Mouse (Mus musculus): ENCODE measurements at regions not wholly inside any gene's neighbourhood (a gene's known extent, or its start where the extent isn't known, plus 50 kb on each side); places are given as distances from the start of the nearest gene placed in this dataset.

DNA sequence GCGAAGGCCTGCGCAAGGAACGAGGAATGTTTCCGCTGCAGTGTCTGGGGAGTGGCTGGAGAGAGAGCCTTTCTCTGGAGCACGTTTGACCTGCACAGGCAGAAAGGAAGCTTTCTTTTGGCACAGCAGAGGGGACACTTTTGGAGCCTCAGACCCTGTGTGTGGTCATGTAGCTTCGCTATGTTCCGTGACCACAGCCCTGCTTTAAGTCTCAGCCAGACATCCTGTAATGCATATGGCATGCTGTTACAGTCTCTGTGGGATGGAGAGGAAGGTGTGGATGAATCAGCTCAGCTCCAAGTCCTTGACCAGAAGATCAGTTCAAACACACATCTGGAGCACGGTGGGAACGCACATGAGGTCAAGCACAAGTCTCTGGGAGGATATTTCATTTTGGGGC lies 107.3 kb upstream of the Tnp1 start:
- no peak for DNase-seq (ENCODE audit: low read depth, low spot score)

GRCm38 (mm10) chr1:73118661-73119060 lies 103.0 kb upstream of the Tnp1 start:
- no peak for DNase-seq (ENCODE audit: low read depth, low spot score)

DNA sequence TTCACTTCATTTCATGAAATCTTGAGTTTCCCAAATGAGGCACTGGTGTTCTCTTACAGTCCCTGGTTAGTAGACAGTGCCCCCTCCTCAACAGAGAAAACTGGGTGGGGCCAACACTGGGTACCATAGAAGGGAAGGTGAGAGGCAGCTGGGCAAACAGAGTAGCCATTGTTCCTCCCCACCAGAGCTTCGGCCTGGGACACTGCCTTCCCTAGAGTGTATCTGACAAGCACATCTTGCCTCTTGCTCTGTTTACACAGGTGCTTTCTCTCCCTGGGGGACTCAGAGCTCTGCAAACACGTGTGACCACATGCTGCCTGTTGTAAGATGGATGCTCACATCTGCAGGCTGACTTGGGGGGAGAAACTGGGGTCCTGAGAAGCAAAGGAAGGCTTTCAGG lies 100.8 kb upstream of the Tnp1 start:
- no peak for DNase-seq (ENCODE audit: low read depth, low spot score)

- DNase-seq (ENCODE audit: low read depth, low spot score), result no peak
Observed at GRCm38 (mm10) chr1:73115854-73116253, 100.1 kb upstream of the Tnp1 start.

DNA sequence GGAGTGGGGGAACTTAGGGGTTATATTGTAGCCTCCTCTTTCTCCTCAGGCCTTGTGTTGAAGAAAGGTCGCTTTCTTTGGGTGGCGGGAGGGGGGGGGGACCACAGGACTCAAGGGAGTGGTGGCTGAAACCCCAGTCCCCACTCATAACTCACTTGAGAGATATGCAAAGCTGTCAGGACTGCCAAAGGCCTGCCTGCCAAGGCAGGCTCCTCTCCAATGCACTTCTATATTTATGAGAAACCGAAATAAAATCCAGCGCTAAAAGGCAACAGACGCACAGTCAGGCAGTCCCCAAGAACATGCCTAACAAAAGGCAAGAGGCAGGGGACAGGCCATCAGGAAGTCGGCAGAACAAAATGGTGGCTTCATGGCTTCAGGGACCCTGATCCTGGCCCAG lies 97.4 kb upstream of the Tnp1 start:
- no peak for DNase-seq (ENCODE audit: low read depth, low spot score)

DNA sequence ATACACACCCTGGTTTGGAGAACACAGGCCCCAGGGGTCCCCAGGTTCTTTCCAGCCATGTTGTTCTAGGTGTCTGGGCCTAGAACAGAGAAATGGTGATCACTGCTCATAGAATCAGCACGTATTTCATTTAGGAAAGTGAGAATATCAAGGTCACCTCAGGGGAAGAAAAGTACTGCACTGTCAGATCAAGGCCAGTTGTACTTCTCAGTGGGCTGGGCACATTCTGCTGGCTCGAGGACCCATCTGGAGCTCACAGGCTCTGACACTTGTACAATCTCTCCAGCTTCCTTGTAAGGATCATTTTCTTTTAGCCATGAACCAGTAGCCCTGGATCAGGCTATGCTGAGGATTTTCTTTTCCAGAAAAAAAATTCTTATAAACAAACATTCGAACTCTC lies 97.0 kb upstream of the Tnp1 start:
- no peak for DNase-seq (ENCODE audit: low read depth, low spot score)

DNA sequence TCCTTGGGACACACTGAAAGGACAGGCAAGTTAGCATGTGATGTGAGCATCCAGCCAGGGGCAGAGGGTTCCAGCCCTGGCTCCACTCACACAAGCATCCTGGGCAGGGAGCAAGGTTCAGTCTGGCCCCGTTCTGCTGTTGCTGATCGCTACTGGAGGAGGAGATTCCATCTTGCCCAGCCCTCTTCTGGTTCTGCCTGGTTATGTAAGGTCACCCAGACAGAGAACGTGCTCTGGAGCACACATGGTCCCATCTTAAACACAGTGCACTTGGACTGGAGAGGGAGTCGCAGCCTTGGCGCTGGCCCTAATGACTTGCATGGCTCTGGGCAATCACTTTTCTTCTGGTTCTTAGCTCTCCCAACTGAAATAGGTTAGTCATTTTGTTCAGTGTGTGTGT lies 96.2 kb upstream of the Tnp1 start:
- DNase-seq (ENCODE audit: low read depth, low spot score), result no peak

GRCm38 (mm10) chr1:73105856-73106463 lies 90.3 kb upstream of the Tnp1 start:
- no peak for DNase-seq (ENCODE audit: low read depth, low spot score)

DNA sequence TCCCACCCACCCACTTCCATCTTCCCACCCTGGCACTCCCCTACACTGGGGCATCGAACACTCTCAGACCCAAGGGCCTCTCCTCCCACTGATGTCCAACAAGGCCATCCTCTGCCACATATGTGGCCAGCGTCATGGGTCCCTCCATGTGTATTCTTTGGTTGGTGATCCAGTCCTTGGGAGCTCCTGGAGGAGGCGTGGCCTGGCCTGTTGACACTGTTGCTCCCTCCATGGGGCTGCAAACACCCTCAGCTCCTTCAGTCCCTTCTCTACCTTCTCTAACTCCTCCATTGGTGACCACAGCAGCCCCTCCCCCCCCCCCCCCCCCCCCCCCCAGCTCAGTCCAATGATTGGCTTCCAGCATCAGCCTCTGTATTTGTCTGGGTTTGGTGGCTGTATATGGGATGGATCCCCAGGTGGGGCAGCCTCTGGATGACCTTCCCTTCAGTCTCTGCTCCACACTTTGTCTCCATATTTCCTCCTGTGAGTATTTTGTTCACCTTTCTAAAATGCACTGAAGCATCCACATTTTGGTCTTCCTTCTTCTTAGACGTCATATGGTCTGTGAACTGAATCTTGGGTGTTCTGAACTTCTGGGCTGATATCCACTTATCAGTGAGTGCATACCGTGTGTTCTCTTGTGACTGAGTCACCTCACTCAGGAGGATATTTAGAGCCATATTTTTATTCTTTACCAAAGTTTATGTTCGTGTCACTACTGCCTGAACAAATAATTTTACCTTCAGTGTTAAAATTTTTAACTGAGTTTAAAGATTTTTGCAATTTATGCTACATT lies 82.1 kb upstream of the Tnp1 start:
- DNase-seq (ENCODE audit: low read depth, low spot score), result no peak

- DNase-seq (ENCODE audit: low read depth, low spot score), result no peak
Observed at GRCm38 (mm10) chr1:73089636-73090035, 73.9 kb upstream of the Tnp1 start.

DNA sequence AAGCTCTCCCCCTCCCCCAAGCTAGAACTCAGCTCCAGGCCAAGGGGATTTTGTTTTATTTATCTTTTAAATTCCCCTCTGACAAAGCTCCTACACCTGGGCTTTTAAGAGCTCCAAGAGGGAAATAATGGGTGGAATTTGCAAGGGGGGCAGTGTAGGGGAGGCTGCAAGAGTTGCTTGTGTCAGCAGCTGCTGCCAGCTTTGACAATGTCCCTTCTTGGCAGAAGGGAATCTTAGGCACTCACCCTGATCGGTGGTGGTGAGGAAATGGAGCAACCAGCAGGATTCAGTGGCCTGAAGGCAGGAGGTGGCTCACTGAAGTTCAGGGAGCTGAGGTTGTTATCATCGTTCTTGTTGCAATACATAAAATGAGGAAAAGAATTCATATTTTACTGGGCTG lies 72.8 kb upstream of the Tnp1 start:
- no peak for DNase-seq (ENCODE audit: low read depth, low spot score)

DNA sequence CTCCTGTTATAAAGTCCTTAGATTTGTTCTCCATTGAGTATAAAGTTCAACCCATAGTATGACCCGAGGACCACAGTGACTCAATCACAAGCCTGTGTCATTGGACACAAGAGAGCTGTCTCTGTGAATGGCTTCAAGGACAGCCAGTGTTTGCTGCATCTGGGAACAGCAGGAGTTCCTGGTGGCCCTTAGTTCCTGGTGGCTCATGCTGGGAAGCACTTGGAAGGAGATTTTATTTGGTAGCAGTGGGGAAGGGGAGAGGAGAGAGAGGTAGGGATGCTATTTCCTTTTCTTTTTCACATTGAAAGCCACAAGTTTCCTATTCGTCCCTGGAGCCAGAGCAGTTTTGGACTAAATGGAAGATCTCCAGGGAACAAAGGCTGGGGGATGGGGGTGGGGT lies 69.2 kb upstream of the Tnp1 start:
- DNase-seq (ENCODE audit: low read depth, low spot score), result no peak

DNA sequence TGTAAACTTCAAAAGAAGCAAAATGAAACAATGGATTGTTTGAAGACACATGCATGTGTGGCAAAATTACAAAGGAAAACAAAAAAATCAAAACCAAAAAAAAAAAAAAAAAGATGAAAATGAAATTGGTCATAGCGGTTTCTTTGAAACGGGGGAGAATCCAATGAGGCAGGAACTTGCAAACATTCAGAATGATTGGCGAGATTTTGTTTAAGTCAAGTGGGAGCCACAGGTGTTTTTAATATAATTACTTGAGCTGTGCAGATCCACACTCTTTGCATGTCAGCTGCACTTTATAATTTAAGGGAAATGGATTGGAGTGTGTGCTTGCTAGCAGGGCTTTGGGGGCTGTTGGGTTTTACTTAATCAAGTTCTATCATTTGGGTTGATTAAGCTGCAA lies 67.7 kb upstream of the Tnp1 start:
- DNase-seq (ENCODE audit: low read depth, low spot score), result no peak

DNA sequence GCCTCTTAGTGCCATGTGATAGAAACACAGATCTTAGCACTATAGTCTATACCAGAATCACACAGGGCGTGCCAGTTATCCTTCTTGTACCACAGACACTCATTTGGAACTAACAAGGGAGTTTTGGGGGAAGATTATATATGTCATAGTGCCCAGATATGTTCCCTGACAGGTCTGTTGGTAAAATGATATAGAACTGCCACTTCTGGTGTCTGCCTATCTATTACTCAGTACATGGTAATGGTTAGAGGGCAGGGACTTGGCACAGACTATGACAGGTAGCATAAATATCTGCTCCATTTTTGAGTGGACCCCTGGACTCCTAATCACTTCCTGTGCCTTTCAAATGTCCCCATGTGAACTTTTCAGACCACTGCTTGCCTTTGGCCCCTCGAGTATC lies 63.8 kb upstream of the Tnp1 start:
- no peak for DNase-seq (ENCODE audit: low read depth, low spot score)

DNA sequence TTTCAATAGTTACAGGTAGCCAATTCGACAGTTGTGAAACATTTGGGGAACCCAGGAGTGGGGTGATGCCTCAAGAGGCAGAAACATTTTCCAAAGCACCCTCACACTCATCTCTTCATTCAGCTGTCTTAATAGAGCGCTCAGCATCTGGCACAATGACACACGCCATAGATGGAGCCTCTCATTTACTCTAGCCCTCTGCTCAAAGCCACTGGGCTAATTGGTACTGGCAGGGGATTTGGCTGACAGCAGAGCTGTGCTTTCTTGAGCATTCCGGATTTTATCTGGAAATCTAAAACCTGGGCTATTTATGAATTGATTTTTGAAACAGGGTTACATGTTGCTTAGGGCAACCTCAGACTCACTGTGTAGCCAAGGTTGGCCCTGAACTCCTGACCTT lies 61.4 kb upstream of the Tnp1 start:
- no peak for DNase-seq (ENCODE audit: low read depth, low spot score)

- DNase-seq (ENCODE audit: low read depth, low spot score), result no peak
Observed at GRCm38 (mm10) chr1:73075699-73076373, 60.1 kb upstream of the Tnp1 start.

GRCm38 (mm10) chr1:73075159-73075558 lies 59.5 kb upstream of the Tnp1 start:
- no peak for DNase-seq (ENCODE audit: low read depth, low spot score)

DNA sequence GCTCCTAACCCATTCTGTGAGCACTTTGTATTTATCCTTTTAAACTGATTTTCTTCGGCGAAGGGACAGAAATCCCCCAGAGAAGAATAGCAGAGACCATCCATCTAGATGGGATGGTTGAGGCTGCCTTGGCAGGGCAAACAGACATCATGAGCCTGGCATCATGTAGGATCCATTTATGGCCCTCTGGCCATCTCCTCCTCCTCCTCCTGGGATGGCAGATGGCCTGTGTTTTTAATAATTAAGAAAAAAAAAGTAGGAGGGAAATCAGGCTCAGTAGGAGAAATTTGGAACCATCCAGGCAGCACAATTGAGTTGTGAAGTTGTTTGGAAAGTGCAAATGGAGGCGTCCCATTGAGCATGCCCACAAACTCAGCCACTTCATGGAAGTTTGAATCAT lies 58.8 kb upstream of the Tnp1 start:
- no peak for DNase-seq (ENCODE audit: low read depth, low spot score)

DNA sequence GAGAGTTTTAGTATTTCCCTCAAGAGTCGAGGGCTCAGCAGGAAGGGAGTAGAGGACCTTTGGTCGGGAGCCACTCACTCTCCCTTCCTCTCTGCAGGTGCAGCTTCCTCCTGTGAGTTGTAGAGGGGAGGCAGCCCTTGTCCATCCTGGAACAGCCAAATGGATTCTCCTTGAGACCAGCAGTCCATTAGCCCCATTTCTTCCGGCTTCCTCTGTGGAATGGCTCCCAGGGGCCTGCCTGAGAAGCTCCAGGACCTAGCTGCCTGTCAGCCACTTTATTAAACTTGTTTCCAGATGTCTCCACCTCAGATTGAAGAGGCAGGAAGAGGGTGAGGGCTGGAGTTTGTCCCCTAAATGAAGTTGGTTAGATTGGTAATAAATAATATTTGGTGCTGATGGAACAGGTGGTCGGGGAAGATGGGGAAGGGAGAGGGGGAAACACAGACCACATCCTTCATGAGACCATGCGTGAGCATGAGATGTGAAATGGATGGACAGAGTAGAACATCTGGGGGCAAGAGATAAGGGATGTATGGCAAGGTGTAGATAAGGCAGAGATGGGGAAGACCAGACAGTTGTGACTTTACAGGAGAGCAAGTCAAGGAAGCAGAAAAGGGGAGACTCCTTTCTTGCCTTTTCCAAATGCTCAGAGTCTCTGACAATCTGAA lies 56.7 kb upstream of the Tnp1 start:
- DNase-seq (ENCODE audit: low read depth, low spot score), result no peak

DNA sequence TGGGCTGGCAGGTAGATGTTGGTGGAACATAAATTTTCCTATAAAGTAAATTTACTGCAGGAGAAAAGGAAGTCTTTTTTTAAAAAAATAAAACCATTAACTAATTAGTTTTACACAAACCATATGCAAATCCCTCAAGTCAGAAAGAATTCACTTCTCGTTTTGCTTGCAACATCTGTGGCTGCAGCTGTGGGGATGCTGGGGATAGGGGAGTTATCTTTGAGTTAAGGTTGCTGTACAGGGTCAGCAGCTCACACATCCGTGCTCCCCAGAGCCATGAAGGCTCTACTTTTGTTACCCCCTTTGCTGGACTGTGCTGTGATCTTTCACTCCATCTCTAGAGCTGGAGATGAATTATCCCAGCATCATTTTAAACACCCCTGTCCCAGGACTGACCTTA lies 54.4 kb upstream of the Tnp1 start:
- no peak for DNase-seq (ENCODE audit: low read depth, low spot score)

All from retina, postnatal 7 days (tissue).